Mouse (Mus musculus) urinary bladder, postnatal 25 days (tissue): ENCODE measurements around the gene Tm4sf20.
A peak's percentile ranks its signal among the peaks of the same experiment; 100 is the strongest.

Source experiments
- DNase-seq: peaks from one replicate; pipeline ENCODE4 v3.0.0; 2022; ENCODE audit warnings: low spot score

The Tm4sf20 gene

GRCm38 (mm10) chr1:82775293-82775692 lies 7.0 kb upstream of the Tm4sf20 start:
- no peak for DNase-seq

- no peak for DNase-seq
Observed at GRCm38 (mm10) chr1:82773208-82773607, 4.9 kb upstream of the Tm4sf20 start.

DNA sequence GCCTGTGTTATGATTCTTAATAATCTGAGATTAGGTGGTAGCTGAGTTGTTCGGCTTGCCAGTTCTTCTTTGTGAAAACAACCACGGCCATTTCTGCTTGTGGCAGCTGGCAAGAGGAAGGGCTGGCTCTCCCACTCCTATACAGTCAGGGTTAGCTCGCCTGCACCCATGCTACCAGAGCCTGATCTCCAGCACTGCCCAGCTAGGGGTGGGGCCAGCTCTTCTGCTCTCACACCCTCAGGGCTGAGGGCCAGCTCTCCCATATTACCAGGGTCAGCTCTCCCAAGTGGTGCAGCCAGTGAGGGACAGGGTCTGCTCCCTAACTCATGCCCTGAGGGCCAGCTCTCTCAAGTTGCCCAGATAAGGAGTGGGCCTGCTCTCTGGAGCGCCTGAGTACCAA lies 4.2 kb upstream of the Tm4sf20 start:
- DNase-seq, result no peak

- DNase-seq, result no peak
Observed at GRCm38 (mm10) chr1:82771022-82771586, 2.8 kb upstream of the Tm4sf20 start, which contains the start of gene Gm47791. Gm47791 (minus strand) TSS chr1:82771243.

DNA sequence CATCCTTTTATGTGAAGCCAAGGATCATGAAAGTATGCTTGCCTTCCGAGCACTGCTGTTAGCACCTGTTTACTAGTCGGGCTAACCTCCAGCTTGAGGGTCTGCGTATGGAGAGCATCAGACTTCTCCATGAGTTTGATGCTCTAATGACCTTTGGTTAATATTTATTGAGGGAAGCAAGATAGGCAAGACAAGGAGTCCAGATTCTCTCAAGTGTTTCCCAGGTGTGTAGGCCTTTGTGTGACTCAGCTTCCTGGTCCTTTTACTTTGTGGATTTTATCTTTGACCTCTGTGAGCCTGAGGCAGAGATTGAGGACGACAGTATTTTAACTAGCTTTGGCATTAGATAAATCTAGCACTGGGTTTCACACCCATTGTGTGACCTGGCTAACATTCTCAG lies 1.6 kb downstream of the Tm4sf20 start:
- DNase-seq, result no peak

GRCm38 (mm10) chr1:82766227-82766626 lies 2.0 kb downstream of the Tm4sf20 start:
- no peak for DNase-seq

GRCm38 (mm10) chr1:82762274-82762673 lies 6.0 kb downstream of the Tm4sf20 start:
- no peak for DNase-seq

DNA sequence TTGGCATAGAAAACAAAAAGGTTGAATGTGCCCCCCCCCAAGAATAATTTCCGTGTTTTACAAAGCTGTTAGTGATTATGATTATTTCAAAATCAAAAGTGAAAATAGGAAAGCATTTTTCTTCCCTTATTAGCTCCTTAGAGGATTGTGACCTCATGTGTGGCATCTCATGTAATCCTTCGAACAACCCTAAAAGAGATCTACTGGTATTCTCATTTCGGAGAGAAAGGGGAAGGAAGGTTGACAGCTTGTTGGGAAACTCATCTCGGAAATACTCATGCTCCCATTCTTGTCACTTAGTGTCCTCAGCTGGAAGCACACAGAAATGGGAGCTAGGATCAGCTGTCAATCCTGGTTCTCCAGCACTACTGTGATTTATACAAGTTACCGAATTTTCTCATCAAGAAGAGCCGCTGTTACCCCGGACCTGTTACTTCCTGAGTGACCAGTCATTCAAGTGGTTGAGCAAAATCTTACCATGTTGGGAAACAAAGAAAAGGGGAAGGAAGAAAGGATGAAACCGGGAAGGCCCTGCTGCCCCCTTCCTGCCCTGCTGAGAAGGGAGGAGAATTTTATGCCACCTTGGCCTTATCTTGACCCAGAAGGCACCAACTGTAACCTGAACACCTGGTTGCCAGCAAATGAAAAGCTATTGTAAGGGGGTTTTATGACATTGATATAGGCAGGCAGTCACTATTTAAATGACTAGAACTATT lies 6.6 kb downstream of the Tm4sf20 start:
- no peak for DNase-seq

DNA sequence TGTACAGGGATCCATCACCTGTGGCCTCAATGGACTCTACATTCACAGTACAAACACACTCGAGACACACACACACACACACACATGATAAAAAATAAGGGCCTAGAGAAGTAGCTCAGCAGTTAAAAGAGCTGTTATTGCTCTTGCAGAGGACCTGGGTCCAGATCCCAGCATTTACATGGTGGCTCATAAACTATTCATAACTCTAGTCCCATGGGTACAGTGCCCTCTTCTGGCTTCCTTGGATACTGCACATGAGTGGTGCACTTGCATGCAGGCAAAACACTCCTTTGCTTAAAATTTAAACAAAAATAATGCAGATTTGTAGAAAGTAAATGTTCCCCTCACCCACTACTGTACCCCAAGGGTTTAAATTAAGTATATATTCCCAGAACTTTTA lies 8.7 kb downstream of the Tm4sf20 start:
- no peak for DNase-seq

GRCm38 (mm10) chr1:82747714-82748452 lies 20.4 kb downstream of the Tm4sf20 start:
- DNase-seq, result no peak

DNA sequence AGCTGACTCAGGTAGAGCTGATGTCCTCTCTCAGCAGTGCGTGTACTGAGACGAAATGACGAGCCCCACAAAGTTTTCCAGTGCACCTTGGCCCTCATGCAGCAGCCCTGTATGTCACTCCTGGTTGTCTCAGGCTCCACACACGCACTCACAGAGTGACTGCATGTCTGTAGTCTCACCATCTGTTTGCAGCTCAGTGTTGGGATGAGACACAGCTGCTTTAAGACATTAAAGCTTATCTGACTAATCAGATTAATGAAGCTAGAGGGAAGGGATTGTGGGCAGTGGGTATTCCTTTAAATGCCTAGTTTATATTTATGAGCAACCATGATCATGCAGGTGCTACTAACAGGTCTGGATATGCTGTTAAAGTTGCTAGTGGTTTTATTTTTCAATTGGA lies 21.9 kb downstream of the Tm4sf20 start:
- no peak for DNase-seq

GRCm38 (mm10) chr1:82743962-82744361 lies 24.3 kb downstream of the Tm4sf20 start:
- no peak for DNase-seq

- no peak for DNase-seq
Observed at GRCm38 (mm10) chr1:82741539-82741938, 26.7 kb downstream of the Tm4sf20 start.

DNA sequence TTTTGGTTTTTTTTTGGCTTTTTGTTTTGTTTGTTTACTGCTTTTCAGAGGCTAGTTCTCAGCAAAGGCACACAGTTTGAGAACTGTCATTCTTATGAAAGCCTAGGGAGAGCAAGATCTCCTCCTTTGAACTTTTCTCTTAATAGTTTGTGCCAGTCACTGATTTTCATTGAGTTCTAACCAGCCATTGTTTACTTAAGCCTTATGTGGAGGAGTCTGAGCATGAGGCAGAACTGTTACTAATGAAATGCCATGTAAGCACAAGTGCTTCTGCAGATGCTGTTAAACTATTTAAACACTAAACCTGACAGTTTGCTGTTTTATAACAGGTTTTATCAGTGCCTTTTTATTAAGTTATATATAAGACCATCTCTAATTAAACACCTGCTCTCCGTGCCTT lies 30.2 kb downstream of the Tm4sf20 start:
- no peak for DNase-seq

- no peak for DNase-seq
Observed at GRCm38 (mm10) chr1:82733357-82733756, 34.9 kb downstream of the Tm4sf20 start.

DNA sequence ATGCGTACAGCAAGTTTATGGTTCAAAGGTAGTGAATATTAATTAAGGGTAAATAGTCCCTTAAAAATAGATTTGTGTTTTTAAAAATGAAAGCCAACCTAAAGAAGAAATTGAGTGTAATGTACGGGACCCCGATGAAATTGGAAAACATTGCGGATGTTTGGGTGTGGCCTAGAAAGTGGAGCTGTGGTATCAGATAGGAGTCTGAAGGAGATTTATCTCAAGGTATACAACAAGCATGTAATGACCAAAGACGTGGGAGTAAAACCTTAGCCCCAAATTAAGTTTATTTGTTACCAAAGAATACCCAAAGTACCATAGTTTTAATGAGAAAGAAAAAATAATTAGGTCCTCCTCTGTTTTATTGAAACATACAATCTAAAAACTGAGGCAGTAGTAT lies 41.8 kb downstream of the Tm4sf20 start:
- no peak for DNase-seq

DNA sequence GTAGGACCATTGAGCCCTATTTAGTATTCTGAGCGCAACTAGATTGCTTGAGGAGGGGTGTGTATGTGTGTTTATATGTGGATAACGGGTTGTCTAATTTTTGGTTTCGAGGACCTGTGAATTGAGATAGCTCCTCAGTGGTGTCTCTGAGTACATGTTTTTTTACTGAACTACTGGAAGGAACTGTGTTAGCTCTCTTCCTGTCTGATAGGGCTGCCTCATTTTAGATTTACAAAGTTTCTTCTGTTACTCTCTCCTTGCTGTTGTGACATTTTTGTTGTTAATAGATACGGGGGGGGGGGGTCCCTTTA lies 42.4 kb downstream of the Tm4sf20 start:
- DNase-seq, result no peak

GRCm38 (mm10) chr1:82725026-82725874 lies 43.0 kb downstream of the Tm4sf20 start:
- no peak for DNase-seq

GRCm38 (mm10) chr1:82724339-82725025 lies 43.8 kb downstream of the Tm4sf20 start, which contains the start of gene Mff:
Mff (plus strand) TSS chr1:82724890.
- peak; percentile 88 for DNase-seq

GRCm38 (mm10) chr1:82717816-82718512 lies 50.3 kb downstream of the Tm4sf20 start:
- no peak for DNase-seq
